Mouse (Mus musculus): Measurements from ENCODE around the gene Ppfibp1. TPM values are rescaled to one million over a fixed set of nuclear protein-coding genes. Genes with fewer than 3 reads are reported as not detected.
A peak's percentile ranks its signal among the peaks of the same experiment; 100 is the strongest.

Gene Ppfibp1
- polyA plus RNA-seq, 1 experiment: 66.6 TPM

DNA sequence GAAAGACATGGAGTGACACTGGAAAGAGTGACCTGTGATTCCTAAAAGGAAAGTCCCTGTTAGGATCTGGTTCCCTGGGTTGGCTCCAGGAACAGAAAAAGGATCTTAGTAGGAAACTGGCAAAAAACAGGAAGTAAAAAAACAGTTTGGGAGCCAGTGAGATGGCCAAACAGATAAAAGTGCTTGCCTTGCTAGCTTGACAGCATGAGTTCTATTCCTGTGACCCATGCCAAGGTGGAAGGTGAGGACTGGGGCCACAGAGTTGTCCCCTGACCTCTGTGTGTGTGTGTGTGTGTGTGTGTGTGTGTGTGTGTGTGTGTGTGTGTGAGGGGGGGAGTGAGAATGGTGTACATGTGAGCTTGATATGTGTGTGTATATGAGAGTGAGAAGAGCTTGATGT is 135.3 kb downstream of the Ppfibp1 start:
- Histone ChIP-seq H3K27ac (ENCODE audit: insufficient read depth, low read length) (no peak overlapping the region), H3K36me3 (ENCODE audit: control insufficient read depth, insufficient read depth, low read length, poor library complexity, severe bottlenecking) (peaks cover 2% of the 10 kb centered on the region; the same call in 1 of the 2 replicates), H3K4me3 (ENCODE audit: low read depth, low read length) (no peak overlapping the region), H3K4me1 (ENCODE audit: control insufficient read depth, insufficient read depth, low read length) (no peaks in the 10 kb centered on the region), H3K9me3 (replicated peaks; ENCODE audit: control insufficient read depth, insufficient read depth, low read length, poor library complexity, severe bottlenecking) (no peaks in the 10 kb centered on the region), H3K27me3 (ENCODE audit: control insufficient read depth, insufficient read depth, low read length, poor library complexity, severe bottlenecking) (no peaks in the 10 kb centered on the region), H3K9ac (ENCODE audit: low read depth, poor library complexity, severe bottlenecking) (no peak overlapping the region)
- TF ChIP-seq POLR2A (IDR thresholded peaks at IDR 0.05; ENCODE audit: insufficient read depth, low read length) (no peak), CTCF (IDR thresholded peaks at IDR 0.05; ENCODE audit: low read depth, low read length) (no peak), EP300 (IDR thresholded peaks at IDR 0.05; ENCODE audit: insufficient read depth, low read depth, low read length) (no peak)

- H3K36me3 ChIP-seq (ENCODE audit: control insufficient read depth, insufficient read depth, low read length, poor library complexity, severe bottlenecking): peaks cover 2% of the 10 kb centered on the region; the same call in 1 of the 2 replicates
Observed at GRCm38 (mm10) chr6:147024761-147025160, 136.5 kb downstream of the Ppfibp1 start.

DNA sequence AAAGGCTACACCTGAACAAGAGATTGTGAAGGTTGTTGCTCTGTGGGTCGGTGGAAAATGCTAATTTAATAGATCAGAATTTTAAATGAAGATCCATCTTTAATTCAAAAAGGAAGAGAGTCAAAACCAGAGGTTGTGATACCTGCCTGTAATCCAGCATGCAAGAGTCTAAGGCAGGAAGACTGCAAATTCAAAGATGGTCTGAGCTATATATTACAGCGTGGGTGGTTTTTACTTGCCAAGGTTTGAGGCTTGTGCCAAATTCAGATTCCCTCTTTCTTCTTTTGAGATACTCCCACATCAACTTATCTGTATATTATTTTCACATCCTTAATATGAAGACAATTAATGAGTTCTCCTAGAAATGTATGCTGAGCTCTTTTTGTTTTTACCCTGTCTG is 140.1 kb downstream of the Ppfibp1 start:
- Histone ChIP-seq H3K27ac (ENCODE audit: insufficient read depth, low read length) (no peak overlapping the region), H3K9ac (ENCODE audit: low read depth, poor library complexity, severe bottlenecking) (no peak overlapping the region), H3K27me3 (ENCODE audit: control insufficient read depth, insufficient read depth, low read length, poor library complexity, severe bottlenecking) (no peaks in the 10 kb centered on the region), H3K4me1 (ENCODE audit: control insufficient read depth, insufficient read depth, low read length) (peaks cover 1% of the 10 kb centered on the region), H3K9me3 (replicated peaks; ENCODE audit: control insufficient read depth, insufficient read depth, low read length, poor library complexity, severe bottlenecking) (no peaks in the 10 kb centered on the region), H3K4me3 (ENCODE audit: low read depth, low read length) (no peak overlapping the region), H3K36me3 (ENCODE audit: control insufficient read depth, insufficient read depth, low read length, poor library complexity, severe bottlenecking) (no peaks in the 10 kb centered on the region; the same call in 1 of the 2 replicates)
- TF ChIP-seq CTCF (IDR thresholded peaks at IDR 0.05; ENCODE audit: low read depth, low read length) (no peak), POLR2A (IDR thresholded peaks at IDR 0.05; ENCODE audit: insufficient read depth, low read length) (no peak), EP300 (IDR thresholded peaks at IDR 0.05; ENCODE audit: insufficient read depth, low read depth, low read length) (no peak)

More at GRCm38 (mm10) chr6:147024761-147025160, 136.5 kb downstream of the Ppfibp1 start:
- no peak overlapping the region for H3K4me3 ChIP-seq (ENCODE audit: low read depth, low read length)
- H3K4me1 ChIP-seq (ENCODE audit: control insufficient read depth, insufficient read depth, low read length): no peaks in the 10 kb centered on the region
- H3K27me3 ChIP-seq (ENCODE audit: control insufficient read depth, insufficient read depth, low read length, poor library complexity, severe bottlenecking): no peaks in the 10 kb centered on the region
- TF ChIP-seq EP300 (IDR thresholded peaks at IDR 0.05; ENCODE audit: insufficient read depth, low read depth, low read length) (no peak), POLR2A (IDR thresholded peaks at IDR 0.05; ENCODE audit: insufficient read depth, low read length) (no peak), CTCF (IDR thresholded peaks at IDR 0.05; ENCODE audit: low read depth, low read length) (no peak)
- no peak overlapping the region for H3K27ac ChIP-seq (ENCODE audit: insufficient read depth, low read length)
- no peaks in the 10 kb centered on the region for H3K9me3 ChIP-seq (replicated peaks; ENCODE audit: control insufficient read depth, insufficient read depth, low read length, poor library complexity, severe bottlenecking)
- no peak overlapping the region for H3K9ac ChIP-seq (ENCODE audit: low read depth, poor library complexity, severe bottlenecking)

GRCm38 (mm10) chr6:147029591-147029990 is 141.3 kb downstream of the Ppfibp1 start:
- no peaks in the 10 kb centered on the region for H3K9me3 ChIP-seq (replicated peaks; ENCODE audit: control insufficient read depth, insufficient read depth, low read length, poor library complexity, severe bottlenecking)
- no peak for TF ChIP-seq POLR2A (IDR thresholded peaks at IDR 0.05; ENCODE audit: insufficient read depth, low read length)
- no peak for TF ChIP-seq CTCF (IDR thresholded peaks at IDR 0.05; ENCODE audit: low read depth, low read length)
- TF ChIP-seq EP300 (IDR thresholded peaks at IDR 0.05; ENCODE audit: insufficient read depth, low read depth, low read length): no peak
- H3K4me1 ChIP-seq (ENCODE audit: control insufficient read depth, insufficient read depth, low read length): peaks cover 1% of the 10 kb centered on the region
- H3K36me3 ChIP-seq (ENCODE audit: control insufficient read depth, insufficient read depth, low read length, poor library complexity, severe bottlenecking): no peaks in the 10 kb centered on the region; the same call in 1 of the 2 replicates
- H3K4me3 ChIP-seq (ENCODE audit: low read depth, low read length): no peak overlapping the region
- H3K9ac ChIP-seq (ENCODE audit: low read depth, poor library complexity, severe bottlenecking): no peak overlapping the region
- H3K27me3 ChIP-seq (ENCODE audit: control insufficient read depth, insufficient read depth, low read length, poor library complexity, severe bottlenecking): no peaks in the 10 kb centered on the region
- no peak overlapping the region for H3K27ac ChIP-seq (ENCODE audit: insufficient read depth, low read length)

DNA sequence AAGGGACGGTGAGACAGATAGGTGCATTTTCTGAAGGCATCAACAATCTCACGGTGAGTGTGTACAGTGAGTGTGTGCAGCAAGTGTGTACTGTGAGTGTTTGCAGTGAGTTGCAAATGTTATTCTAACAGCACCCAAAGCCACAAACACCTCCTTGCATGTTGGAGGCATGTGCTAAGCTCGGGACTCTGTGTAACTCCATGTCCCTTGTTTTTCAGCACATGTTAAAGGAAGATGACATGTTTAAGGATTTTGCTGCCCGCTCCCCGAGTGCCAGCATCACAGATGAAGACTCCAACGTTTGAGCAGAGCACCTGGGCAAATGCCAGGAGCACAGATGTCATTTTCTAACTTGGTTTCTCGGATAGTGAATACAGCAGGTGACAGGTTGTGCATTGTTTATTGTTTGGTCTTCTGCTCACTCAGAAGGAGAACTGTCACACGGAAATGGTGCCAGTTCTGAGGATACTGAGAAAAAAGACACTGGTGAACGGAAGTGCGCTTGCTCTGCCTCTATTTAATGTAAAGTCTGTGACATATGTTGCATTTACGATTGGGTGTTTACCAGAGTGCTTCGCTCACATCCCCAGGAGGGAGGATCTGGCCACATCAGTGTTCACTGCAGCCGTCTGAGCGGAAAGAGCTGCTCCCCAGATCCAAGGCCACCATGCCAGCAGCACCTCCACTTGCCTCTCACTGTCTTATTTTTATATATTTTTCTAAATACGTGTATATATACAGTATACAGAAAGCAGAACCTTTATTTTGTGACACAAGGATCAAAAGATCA is 142.0 kb downstream of the Ppfibp1 start:
- peaks cover 1% of the 10 kb centered on the region for H3K4me1 ChIP-seq (ENCODE audit: control insufficient read depth, insufficient read depth, low read length)
- no peaks in the 10 kb centered on the region; the same call in 1 of the 2 replicates for H3K36me3 ChIP-seq (ENCODE audit: control insufficient read depth, insufficient read depth, low read length, poor library complexity, severe bottlenecking)
- H3K27me3 ChIP-seq (ENCODE audit: control insufficient read depth, insufficient read depth, low read length, poor library complexity, severe bottlenecking): no peaks in the 10 kb centered on the region
- H3K27ac ChIP-seq (ENCODE audit: insufficient read depth, low read length): no peak overlapping the region
- H3K9me3 ChIP-seq (replicated peaks; ENCODE audit: control insufficient read depth, insufficient read depth, low read length, poor library complexity, severe bottlenecking): no peaks in the 10 kb centered on the region
- no peak overlapping the region for H3K9ac ChIP-seq (ENCODE audit: low read depth, poor library complexity, severe bottlenecking)
- TF ChIP-seq POLR2A (IDR thresholded peaks at IDR 0.05; ENCODE audit: insufficient read depth, low read length) (no peak), CTCF (IDR thresholded peaks at IDR 0.05; ENCODE audit: low read depth, low read length) (no peak), EP300 (IDR thresholded peaks at IDR 0.05; ENCODE audit: insufficient read depth, low read depth, low read length) (no peak)
- H3K4me3 ChIP-seq (ENCODE audit: low read depth, low read length): no peak overlapping the region

DNA sequence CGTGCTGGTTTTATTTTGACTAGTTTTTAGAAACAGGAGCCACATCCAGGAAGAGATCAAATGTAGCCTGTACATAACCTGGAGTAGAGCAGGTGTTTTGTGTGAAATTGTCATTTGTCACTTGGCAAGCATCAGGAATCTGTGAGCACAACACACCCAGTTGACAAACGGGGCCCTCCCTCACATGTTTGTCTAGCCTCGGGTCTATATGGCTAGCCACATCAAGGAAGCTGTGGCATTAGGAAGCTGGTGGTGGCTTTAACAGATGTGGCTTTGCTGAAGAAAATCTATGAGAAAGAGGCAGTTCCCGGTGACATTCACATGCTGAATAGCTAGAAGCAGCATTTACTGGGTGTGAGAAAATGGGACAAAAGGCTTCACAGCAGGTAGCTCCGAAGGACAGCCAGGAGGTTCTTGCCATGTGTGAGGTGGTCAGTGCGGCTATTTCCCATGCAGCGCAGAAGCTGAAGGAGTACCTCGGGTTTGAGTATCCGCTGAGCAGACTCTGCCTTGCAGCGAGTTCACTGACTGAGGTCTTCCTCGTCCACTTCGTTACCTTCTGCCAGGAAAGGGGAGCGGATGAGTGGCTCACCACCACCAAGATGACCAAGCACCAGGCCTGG is 144.1 kb downstream of the Ppfibp1 start, which contains the start of gene Rep15:
Gene Rep15 (plus strand): TSS at position 282 of the 623 bp plus-strand sequence.
- Histone ChIP-seq H3K36me3 (ENCODE audit: control insufficient read depth, insufficient read depth, low read length, poor library complexity, severe bottlenecking) (no peaks in the 10 kb centered on the region; the same call in 1 of the 2 replicates), H3K9me3 (replicated peaks; ENCODE audit: control insufficient read depth, insufficient read depth, low read length, poor library complexity, severe bottlenecking) (no peaks in the 10 kb centered on the region), H3K27me3 (ENCODE audit: control insufficient read depth, insufficient read depth, low read length, poor library complexity, severe bottlenecking) (no peaks in the 10 kb centered on the region), H3K4me1 (ENCODE audit: control insufficient read depth, insufficient read depth, low read length) (peaks cover 1% of the 10 kb centered on the region), H3K27ac (ENCODE audit: insufficient read depth, low read length) (no peak within 1 kb of the TSS), H3K9ac (ENCODE audit: low read depth, poor library complexity, severe bottlenecking) (no peak within 1 kb of the TSS), H3K4me3 (ENCODE audit: low read depth, low read length) (no peak within 1 kb of the TSS)
- TF ChIP-seq EP300 (IDR thresholded peaks at IDR 0.05; ENCODE audit: insufficient read depth, low read depth, low read length): 0 out of 2 replicates have a peak, but pooled peaks have one; percentile 58
- TF ChIP-seq CTCF (IDR thresholded peaks at IDR 0.05; ENCODE audit: low read depth, low read length): no peak
